Mouse (Mus musculus) embryo, embryonic 10.5 days (tissue): ENCODE measurements around the gene Ttc23.
A peak's percentile ranks its signal among the peaks of the same experiment; 100 is the strongest.

ENCODE experiments used
- DNase-seq: peaks from one replicate; pipeline ENCODE4 v3.0.0-alpha.2; 2015; ENCODE audit warnings: low spot score

The Ttc23 gene

DNA sequence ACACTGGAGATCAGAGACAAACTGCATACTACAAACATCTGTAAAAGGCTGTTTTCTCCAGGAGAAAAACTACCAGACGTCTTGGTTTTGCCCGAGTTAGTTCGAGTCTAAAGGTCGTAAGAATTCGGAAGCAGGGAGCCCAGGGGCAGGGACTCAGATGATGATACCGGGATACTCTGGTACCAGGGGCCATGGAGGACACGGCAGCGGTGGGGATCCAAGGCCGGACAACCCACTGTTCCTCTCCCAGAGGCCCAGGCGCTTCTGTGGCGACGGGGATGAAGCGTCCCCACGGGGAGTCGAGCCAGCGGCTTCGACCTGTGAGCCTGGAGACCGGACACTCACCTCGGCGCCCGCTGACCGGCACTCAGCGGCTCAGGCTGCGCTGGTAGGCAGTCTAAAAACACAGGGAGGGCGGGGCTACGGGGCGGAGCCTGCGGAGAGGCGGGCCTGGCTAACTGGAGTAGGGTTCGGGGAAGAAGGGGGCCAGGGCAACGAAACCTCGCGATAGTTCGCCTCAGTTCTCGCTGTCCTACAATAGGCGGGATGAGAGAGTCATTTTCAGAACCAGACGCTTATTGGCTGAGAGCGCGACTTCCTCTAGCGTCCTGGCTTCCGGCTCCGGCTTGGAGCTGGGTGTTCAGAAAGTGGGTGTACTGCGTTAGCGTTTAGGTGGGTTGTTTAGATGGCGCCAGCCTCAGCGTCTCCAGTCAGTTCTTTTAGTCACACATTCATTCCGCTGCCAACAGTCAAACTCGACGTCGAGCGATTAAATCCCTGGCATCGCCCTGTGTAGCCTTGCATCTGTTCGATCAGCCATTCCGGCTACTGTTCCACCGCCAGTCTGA, 2.2 kb upstream of the Ttc23 start, which contains the start of gene Lrrc28:
Gene Lrrc28 (minus strand): TSS at position 436 of the 848 bp plus-strand sequence.
- DNase-seq = peak; percentile 100

DNA sequence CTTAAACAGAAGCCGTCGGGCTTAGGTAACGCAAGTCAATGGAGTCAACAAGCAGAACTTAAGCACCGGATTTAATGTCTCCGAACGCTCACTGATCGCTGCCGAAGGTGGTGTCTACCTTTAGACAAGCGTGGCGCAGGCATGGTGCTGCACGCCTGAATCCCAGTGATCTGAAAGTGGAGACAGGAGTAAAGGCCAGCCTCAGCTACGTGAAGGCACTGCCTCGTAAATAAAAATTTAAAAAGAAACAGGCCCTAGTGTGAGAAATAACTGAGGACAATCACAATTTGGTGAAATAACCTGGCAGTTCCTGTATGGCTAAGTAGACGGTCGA, 1.6 kb upstream of the Ttc23 start:
- DNase-seq = no peak

DNA sequence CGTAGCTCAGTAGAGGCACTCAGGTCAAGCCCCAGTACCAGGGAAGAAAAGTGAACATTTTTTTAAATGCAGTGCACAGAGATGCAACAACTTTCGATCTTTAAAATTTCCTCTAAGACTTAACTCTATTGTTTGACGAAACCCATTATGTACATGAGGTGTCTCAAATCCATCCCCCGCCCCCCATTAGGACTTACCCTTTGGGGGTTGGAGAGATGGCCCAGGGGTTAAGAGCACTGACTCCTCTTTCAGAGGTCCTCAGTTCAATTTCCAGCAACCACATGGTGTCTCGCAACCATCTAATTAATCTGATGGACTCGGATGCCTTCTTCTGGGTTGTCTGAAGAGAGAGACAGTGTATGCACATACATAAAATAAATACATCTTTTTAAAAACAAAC, 1.1 kb upstream of the Ttc23 start:
- DNase-seq = peak; percentile 63

DNA sequence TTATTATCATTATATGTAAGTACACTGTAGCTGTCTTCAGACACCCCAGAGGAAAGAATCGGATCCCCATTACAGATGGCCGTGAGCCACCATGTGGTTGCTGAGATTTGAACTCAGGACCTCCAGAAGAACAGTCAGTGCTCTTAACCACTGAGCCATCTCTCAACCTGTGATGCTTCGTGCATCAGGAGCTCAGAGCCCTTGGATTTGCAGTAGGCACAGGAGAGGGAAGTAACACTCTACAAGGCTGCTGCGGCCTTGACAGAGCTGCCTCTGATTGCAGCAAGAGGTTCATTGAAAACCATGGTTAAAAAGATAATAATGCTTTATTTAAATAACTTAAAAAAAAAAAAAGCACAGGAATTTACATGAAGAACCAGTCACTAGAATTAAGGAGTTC, 1.2 kb downstream of the Ttc23 start:
- DNase-seq = no peak

DNA sequence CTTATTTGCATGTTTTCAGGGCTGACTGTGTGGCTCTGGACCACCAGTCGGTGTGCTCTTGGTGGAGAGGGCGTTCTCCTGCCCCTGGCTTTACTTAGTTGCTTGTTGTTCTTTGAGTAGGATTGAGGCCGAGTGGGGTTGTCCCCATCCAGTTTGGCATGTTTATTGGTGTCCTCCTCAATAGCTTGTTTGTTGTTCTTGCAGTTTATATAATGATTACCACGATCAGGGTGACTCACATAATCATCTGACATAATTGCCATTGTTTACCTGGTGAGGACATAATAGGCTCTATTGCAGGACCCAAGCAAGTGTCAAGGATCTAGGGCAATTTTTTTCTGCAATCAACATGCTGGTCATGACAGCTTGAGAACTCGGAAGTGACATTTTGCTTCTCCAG, 5.0 kb downstream of the Ttc23 start:
- no peak for DNase-seq

DNA sequence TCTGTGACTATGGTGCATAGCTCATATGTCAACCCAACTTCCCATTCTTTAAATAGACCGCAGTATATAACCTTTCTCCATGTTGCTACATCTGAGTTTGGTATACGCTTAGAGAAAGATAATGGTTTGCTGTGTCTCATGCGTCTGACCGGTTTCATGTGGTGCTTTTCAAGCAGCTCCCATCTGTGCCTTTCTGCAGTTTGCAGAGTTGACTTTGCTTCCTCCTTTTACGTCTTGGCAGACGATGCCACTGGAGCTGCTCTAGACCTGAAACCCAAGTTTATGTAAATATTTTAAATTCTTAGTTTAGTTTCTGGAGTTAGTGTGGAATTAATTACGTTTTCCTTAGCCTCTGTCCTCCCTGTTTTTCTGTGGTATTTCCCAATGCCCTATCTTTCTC, 7.5 kb downstream of the Ttc23 start:
- no peak for DNase-seq

DNA sequence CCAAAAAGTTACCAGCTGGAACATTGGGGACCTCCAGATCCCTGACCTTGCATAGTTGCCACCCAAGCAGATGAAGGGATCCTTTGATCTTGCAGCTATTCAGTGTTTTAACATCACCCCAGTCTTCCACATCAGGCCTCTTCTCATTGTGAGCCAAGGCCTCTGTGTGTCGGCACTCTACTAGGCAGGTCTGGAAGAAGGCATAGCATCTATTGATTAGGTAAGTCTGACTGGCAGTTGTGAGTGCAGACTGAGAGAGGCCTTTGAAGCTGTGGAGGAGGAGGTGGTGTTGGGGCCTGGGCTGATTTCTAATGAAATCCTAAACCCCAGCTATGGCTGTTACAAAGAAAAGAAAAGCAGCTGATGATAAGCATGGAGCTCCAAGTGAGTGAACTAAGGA, 8.0 kb downstream of the Ttc23 start:
- DNase-seq = peak; percentile 66

DNA sequence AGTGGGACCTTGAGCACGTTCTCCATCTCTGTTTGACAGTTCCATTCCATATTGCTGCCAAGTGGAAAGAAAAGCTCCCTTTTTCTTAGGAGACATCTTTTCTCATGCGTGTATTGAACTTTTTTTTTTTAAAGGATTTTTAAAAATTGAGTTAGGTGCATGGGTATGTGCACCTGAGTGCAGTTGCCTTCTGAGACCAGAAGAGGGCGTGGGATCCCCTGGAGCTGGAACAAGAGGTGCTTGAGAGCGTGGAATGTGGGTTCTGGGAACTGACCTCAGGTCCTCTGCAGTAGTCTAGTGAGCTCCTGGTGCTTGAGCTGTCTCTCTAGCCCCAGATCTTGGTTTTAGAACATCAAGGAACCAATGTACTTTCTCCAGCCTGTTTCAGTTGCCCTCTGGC, 10.9 kb downstream of the Ttc23 start:
- no peak for DNase-seq

DNA sequence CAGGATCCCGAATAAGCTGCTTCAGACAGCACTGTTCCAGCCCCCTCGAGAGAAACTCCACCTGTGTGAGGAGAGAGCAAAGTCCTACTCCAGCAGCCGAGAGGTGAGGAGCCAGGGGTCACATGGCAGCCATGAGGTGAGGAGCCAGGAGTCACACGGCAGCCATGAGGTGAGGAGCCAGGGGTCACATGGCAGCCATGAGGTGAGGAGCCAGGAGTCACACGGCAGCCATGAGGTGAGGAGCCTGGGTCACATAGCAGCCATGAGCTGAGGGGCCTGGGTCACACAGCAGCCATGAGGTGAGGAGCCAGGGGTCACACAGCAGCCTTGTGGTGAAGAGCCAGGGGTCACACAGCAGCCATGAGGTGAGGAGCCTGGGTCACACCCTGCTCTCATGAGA, 15.2 kb downstream of the Ttc23 start:
- no peak for DNase-seq

DNA sequence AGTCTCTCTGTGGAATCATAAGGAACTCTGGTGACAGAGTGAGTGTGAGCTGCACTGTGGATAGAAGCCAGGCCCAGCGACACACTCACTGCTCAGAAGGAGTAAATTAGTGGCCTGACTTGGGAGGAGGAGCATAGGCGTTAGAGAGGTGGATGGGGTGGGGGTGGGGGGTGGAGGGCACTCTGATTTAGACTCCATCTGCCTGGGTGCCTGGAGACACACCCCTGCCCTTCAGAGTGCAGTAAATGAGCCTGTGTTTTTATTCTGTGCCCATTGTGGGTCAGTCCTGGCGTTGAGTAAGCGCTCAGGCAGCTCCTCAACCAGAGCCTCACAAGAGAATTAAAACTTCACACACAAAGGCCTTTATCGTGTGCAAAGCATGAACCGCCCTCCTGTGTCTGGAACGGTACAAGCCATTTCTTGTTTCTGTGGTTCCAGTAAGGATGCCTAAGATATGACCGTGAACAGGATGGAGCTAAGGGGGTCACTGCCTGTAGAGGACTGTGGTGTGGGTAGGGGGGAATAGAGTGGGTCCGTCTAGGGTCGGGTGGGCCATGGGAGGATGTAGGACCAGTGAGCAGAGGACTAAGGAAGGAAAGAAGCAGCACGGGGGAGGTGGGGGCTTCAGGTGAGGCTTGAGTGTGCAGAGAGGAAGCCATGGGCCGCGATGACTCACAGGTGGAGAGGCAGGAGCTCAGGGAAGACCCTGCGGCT, 16.9 kb downstream of the Ttc23 start:
- DNase-seq = no peak

DNA sequence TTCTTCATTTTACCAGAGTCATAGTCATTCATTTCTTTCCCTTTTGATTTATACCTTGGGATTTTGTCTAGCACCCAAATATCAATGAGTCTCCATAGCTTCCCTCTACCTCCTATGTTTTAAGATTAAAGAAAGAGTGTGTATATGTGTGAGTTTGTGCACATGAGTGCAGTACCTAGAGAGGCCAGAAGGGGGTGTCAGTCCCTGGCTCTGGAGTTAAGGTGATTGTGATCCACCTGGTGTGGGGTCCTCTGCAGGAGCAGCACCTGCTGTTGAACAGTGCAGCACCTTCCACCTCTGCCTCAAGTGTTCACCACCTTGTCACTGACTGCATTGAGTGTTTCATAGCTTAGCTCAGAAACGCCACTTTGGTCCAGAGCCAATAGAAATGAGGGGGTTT, 23.8 kb downstream of the Ttc23 start:
- DNase-seq = no peak

DNA sequence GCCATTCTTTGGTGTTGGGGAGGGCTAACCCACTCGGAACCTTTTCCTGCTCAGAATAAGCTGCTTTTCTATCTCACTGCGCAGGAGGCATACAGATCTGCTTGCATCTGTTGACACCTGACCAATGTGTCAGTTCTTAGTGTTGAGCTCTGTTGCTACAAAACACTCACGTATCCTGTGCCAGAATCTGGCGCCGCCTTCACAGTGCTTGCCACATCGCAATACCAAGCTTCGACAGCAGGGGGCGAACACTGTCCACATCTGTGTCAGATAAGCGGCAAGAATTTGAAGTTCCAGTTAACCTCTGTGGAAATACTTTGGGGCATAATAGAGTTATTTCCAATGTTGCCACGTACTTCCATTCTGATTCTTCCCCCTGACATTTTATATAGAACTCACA, 25.4 kb downstream of the Ttc23 start:
- peak; percentile 91 for DNase-seq

DNA sequence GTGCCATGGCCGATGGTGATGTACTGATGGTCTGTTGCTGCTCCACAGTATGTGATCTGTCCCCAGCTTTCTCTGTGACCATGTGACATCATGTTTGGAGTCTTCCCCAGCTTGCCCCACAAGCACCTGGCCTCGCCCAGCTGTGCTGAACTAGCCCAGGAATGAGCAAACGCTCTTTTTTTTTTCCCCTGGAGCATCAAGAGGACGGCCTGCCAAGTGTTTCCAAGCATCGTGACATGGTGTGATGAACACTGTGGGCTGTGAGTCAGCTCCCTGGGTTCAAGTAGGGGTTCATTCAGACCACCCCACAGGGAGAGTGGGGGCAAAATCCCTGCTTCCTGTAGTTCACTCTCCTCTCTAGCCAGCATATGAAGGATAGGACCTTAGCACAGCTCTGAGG, 26.4 kb downstream of the Ttc23 start:
- no peak for DNase-seq

DNA sequence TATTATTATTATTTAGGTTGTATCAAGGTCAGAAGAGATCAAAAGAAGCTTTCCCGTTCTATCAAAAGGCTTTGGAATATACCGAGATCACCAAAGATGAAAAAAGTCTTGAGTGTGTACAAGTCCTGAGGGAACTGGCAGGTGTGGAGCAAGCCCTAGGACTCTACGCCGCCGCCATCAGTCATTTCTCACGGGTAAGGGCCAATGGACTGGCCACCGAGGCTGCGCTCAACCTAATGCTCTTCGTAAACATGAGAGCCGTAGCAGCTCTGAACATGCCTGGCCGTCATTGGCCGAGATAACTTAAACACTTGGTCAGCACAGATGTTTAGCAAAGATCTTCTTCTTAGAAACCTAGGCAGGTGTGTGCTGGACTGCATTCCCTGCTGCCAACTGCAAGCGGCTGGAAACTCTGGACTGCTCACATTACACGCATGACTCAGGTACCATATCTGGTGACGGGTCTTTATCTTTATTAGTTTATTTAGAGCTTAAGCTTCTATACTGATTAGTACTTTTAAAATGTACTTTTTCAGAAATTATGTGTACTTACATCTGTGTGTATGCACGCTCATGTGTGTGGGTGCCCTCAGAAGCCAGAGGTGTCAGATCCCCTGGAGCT, 31.8 kb downstream of the Ttc23 start:
- no peak for DNase-seq

DNA sequence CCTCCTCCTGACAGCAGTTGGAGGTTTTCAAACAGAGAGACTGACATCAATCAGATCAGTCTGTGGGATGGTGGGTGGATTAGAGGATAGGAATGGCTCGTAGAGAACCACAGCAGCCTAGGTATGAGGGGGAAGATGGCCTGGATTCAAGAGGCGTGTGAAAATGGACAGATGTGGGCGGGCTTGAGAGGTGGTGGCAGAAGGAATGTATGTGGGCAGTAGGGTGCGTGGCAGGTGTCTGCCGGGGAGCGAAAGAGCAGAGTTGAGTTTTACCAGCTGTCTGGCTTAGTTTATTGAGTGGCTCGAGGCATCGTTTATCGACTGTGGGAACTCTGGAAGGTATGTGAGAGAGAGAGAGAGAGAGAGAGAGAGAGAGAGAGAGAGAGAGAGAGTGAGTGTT, 33.9 kb downstream of the Ttc23 start:
- DNase-seq = no peak

DNA sequence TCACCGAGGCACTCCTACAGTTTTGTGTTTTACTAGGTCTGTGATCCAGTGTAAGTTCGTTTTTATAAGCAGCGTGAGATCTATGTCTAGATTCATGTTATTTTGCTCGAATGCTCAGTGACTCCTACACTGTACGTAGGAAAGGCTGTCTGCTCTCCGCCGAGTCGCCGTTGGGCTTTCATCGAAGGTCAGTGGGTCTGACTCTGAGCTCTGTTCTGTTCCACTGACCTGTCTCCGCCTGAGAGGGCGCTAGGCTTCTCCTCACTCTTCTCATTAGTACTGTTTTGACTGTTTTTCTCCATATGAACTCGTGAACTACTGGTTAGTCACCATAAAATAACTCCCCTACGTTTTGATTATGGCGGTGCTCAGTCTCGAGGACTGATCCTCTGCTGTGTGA, 35.8 kb downstream of the Ttc23 start:
- DNase-seq = no peak

DNA sequence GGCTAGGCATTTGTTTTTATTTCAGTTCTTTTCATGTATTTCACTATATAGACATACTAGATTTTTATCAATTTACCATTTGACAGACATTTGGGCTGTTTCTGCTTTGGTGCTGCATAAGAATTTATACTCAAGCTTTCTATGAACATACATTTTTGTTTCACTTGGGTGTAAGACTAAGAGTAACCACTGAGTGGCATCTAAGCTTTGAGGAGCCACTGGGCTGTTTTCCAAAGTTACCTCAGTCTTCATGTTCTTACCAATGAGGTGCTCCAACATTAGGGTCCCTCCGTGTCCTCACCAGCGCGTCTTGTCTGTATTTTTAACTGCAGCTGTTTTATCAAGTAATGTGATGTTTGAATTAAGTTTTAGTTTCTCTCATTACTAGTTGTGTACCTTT, 39.3 kb downstream of the Ttc23 start:
- no peak for DNase-seq

DNA sequence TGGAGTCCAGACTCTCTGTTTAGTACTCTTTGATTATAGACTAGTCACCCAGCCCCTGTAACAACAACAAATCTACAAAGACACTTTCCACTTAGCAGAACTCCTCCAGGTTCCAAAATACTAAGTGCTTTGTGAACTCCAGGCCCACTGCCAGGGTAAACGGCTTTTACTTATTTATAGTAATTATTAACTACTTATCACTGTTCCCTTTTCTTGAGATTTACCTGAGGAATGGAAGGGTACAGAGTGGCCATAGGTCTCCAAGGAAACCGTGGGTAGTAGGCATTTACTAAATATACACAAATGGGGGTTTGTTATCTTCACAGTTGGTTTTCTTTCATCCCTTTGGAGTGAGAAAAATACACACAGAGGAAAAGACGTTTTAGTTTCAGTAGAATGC, 41.1 kb downstream of the Ttc23 start:
- DNase-seq = no peak

DNA sequence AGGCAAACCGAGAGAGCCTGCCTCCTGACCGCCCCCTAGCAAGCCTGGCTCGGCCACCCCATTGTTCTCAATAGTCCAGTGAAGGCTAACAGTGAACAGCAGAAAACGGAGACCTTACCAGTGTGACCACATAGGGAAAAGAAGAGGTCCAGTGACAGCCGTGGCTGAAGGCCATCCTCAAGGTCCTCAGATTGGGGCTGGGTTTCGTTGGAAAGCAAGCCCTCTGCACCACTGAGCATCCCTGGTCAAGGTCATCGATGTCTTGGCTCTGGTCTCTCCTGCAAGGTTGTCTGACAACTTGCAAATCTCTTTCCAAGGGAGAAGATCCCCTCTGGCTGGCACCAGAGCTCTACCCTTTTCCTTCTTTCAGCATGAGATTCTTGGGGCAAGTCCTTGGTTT, 42.6 kb downstream of the Ttc23 start:
- no peak for DNase-seq

DNA sequence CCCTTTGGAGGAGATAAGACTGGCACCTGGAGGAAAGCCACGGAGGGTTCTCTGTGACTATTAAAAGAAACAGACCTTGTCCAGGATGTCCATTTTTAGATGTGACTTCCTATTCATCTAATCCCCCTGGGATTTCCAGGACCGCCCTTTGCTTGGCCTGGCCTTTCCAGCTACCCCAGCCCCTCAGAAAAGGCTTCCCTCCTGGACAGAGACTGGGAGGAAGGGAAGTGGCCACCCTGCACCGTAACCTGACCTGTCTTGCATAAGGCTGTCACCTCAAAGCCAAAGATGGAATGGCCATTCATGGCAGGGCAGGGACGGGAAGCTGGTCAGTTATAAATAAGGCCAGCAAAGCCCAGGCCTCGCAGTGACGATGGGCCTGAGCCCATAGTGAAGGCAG, 43.8 kb downstream of the Ttc23 start:
- DNase-seq = no peak

DNA sequence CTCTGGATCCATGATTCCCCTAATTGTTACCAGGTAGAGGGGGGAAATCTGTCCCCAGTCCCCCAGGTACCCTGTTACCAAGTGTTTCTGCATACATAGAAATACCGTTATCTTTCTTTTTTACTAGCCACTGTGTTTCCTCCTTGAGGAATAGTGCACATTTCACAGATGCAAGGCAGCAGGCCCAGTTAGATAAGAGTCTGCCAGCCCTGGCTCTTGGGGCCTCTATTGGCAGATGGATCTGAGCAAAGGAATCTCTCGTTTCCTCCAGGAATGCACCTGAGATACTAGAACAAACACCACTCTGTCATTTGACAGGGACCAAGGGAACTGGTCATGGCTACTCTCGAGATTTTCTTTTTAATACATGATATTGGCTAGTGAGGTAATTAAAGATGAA, 44.9 kb downstream of the Ttc23 start:
- no peak for DNase-seq

DNA sequence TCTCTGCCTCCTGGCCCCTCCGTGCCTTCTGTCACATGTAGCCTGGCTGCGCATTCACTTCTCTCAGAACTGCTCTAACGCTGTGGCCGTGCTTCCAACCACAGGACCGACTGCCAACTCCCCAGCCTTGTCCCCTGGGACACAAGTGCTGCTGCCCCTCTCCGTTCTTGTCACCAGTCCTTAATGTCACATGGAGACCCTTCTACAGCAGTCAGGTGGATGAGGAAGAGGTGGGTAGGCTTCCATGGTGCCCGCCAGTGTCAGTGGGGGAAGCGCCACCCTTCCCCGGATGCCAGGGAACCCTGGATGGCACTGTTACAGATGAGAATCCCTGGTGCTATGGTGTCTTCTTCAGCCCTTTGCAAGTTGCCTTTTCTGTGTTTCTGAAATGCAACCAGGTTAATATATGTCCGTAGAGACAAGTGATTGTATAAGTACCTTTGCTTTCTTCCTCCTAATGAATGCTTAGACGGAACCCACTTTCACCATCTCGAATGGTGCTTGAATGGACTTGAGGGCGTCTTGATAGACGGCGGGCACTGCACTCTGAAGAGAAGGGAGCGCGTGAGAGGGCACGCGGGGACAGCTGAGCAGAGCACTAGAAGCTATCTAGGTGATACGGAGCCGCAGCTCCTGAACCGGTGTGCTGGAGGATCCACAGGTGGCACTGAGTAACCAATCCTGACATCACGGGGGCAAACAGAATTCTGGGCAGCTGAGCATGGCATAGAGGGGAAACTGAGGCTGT, 45.8 kb downstream of the Ttc23 start:
- no peak for DNase-seq

DNA sequence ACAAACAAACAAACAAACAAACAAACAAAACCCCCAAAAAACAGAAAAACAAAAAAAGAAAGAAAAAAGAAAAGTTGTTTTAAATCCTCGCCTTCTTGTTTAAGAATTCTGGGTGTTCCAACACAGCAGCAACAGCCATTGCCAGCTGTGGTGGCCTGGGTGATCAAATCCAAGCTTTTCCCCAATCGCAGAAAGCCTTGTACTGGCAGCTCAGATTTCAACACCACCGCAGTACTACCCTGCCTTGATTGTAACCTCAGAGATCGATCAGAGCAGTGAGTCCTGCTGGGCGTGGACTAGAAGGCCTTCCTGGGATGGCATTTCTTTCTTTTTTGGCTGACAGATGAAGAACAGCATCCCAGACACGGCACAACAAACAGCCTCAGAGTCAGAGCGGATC, 48.7 kb downstream of the Ttc23 start:
- DNase-seq = no peak
